Mouse (Mus musculus) adrenal gland, postnatal 25 days (tissue): ENCODE data around the gene Ddx56. TPM values are rescaled to one million over a fixed set of nuclear protein-coding genes. Genes with fewer than 3 reads are reported as not detected.
A peak's percentile ranks its signal among the peaks of the same experiment; 100 is the strongest.

ENCODE experiments used
- DNase-seq: peaks from one replicate; pipeline ENCODE4 v3.0.0; 2021; ENCODE audit warnings: mixed read lengths
- long read RNA-seq: library from polyadenylated mRNA; stranded (forward); transcript quantifications from one replicate; pipeline ENCODE4 v2.0.0, GENCODE M21; 2021
- total RNA-seq: library from RNA; stranded (reverse); gene quantifications from 2 replicates; pipeline ENCODE4 v1.2.3, GENCODE M21; 2021

Gene Ddx56
- 52.5 and 57.3 TPM in 2 replicates for total RNA-seq
- long read RNA-seq, transcript Ddx56-201 (14 exons, 1,956 nt) = major isoform, 73 of 110 reads
- long read RNA-seq, partial matches to known transcripts = 1 of 110 reads
- long read RNA-seq, other reads (novel, unspliced or antisense) = 36 of 110 reads

DNA sequence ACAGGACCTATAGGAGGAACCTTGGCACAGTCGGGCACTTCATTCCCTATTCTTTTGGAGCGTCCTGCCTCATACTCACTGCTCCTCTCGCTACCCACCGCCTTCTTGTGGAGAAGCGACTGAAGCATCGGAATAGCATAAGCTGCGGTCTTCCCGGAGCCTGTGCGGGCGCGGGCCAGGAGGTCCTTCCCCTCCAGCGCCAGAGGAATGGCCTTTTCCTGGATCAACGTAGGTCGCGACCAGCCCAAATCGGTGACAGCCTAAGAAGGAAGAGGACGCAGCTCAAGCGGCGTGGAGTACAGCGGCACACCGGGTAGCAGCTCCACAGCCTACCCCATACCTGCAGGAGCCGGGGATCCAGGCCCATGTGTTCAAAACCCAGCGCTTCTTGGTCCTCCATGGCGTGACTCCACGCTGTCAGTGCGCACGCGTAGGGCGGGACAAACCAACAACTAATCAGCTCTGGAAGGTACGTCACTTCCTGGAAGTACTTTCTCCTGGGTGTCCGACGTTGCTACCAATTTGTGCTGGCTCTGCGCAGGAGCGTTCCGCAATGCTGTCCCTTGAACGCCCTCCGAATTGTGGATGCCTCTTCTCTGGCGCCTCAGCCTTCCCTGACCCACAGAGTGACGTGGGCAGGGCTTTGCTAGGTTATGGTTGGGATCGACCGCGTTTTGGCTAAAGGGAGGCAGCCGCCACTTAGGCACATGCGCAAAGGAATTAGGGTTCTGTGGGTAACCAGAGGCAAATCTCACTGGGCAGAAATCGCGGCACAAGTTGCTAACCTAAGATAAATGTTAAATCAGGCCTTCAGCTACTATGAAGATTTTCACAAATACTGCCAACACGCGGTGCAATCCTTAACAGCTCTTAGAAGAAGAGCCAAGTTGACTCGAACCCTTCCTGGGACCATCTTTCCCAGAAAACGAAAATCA, at the start of gene Ddx56:
Ddx56 (minus strand) TSS at position 453 of the 935 bp plus-strand sequence.
- DNase-seq = peak; percentile 89

DNA sequence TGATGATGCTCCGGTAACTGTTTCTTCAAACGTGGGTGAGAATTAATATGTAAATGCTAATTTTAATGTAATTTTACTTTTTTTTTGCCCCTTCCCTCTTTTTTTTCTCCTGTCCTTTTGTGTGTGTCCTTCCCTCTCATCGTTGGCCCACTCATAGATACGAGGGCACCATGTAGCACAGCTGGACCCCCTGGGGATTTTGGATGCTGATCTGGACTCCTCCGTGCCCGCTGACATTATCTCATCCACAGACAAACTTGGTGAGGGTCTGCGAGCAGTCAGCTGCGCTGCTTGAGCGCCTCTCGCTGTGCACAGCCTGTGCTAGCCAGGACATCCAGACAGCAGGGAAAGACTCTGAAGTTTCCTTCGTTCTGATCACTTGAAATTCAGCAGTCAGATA, 49.2 kb upstream of the Ddx56 start:
- DNase-seq = no peak

DNA sequence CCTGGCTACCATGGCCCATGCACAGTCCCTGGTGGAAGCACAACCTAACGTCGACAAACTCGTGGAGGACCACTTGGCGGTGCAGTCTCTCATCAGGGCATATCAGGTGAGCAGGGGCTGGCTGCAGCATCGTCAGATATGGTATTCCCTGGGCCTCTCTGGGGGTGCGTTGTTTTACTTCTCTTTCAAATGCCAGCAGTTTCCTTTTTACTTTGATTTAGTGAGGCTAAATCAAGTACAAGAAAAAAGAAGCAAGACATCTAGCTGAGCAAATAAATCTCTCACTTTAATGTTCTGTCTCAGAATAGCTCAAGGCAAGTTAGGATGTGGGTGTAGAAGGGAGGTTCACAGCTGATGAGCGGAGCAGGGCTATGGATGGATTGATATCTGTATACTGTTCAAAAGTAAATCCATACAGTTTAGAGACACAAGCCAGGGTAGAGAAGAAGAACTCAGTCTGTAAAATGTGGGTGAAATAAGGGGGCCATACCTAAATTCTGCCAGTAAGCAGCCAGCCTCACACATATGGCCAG, 46.4 kb upstream of the Ddx56 start:
- no peak for DNase-seq

DNA sequence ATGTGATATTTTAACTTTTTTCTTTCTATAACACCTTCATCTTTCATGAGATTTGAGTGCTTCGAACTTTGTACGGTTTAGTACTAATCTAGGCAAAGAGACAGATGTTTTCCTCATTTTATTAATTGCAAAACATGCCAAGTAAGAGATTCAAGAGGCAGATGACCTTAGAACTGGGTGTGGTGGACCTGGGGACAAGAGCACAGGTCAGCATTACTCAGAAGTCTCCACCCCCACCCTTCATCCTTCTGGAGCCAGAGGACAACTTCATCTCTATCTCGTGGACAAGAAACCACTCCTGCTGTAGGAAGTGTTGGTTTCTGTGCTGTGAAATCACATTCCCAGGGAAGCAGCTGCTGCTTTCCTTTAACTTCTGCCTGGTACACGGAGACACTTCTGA, 40.6 kb upstream of the Ddx56 start:
- DNase-seq = no peak

DNA sequence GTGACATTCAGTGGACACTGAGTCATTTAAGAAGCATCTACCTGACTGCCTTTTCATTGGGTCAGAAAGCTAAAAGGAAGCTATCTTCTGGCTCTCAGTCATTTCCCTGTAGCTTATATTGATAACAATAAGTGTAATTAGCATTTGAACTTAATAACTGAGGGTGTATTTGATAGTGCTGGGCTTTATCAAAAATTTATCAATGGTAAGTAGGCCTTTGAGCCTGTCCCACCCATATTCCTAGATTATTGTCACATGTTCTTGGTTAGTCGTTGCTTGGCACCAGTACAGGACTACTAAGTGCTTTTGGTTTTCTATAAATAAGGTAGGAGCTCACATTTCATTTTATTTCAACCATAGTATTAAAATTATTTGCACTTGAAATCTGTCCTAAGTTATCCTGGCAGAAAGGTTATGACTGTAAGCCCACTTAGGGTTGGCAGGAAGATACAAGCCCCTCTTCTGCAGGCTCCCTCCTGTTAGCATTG, 38.4 kb upstream of the Ddx56 start:
- no peak for DNase-seq

DNA sequence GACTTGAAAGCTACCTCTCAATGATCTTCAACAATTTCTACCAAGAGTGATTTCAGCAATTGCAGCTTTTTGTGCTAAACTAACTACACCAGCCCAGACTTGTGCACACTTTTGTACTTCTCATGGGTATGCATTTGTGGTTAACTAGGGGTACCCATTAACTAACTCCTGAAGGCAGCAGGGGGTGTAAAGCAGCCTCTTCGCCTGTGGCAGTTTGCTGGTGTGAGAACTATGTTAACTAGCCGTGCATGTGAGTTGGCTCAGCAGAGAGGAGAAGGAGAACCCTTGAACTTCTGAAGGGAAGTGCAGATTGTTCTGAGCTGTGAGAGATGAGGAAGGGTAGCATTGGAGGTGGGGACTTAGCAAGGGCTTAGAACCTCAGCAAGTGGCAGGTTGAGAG, 35.2 kb upstream of the Ddx56 start:
- DNase-seq = no peak

DNA sequence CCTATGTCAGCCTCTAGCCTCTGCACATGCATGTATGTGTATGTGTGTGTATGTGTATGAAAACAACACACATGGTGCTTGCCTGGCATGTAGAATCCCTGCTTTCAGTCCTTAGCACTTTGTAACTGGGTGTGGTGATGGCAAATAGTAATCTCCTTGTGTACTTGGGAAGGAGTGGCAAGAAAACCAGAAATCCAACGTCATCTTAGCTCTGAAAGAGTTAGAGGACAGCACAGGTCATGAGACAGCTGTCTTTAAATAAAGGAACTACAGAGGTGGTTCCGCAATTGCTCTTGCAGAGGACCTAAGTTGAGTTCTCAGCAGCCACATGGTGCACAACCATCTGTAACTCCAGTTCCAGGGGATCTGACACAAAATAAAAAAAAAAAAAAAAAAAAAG, 31.9 kb upstream of the Ddx56 start:
- DNase-seq = no peak

DNA sequence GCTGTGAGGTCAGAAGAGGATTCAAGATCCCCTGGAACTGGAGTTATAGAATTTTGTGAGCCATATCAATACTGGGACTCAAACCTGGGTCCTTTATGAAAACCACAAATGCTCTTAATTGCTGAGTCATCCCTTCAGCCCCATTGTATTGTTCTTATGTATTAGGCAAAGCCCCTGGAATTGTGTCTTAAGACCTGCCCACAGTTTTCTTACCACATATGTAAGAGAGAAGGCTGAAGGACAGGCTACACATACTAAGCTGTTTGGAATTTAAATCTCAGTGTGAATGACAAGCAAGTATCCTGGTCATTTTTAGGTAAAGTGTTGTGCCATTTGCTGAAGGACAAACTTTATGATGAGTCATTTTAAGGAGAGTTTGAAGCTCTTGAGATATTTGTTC, 28.5 kb upstream of the Ddx56 start:
- no peak for DNase-seq

DNA sequence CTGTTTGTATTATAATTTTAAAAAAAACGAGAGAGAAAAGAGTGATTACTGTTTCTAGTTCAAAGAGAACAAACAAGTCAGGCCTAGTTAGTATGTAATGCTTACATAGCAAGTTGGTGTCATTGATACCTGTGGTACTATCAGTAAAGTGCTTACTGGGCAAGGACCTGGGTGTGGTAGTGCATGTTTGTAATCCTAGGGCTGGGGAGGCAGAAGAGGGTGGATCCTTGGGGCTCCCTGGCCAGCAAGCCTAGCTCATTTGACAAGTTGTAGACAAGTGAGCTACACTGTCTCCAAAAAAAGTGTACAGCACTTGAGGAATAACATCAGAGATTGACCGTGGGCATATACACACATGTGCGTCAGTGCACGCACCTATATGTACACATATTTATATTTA, 27.1 kb upstream of the Ddx56 start:
- no peak for DNase-seq

DNA sequence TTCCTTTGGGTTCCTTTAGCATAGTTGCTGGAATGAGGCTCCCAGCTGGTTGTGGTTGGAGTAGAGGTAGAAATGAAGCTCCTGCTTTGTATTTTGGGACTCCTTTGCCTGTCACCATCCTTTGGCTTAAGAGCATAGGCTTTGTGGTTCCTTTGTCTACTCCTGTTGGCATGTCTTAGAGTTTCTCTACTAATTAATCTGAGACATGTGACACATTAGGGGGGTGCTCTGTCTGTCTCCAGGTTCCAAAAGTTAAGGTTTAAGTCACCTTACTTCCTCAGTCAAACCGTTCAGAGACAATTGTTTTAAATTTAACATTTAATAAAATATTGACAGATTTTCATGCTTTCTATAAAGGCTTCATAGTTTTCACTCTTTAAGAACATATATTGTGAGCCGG, 26.0 kb upstream of the Ddx56 start:
- no peak for DNase-seq

DNA sequence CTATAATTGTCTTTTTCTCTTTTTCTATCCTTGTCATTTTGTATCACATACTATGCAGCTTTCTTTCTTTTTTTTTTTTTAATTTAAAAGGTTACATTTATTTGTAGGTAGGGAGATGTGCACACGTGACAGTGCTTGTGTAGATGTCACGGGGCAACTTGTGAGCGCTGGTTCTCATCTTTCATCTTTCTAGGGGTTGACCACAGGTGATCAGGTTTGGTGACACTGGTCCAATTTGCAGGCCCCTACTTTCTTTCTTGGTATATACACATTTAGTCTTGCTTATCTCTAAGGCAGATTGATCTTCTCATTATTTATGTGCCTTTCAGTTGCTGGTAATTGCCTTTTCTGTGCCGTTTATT, 25.4 kb upstream of the Ddx56 start:
- no peak for DNase-seq

DNA sequence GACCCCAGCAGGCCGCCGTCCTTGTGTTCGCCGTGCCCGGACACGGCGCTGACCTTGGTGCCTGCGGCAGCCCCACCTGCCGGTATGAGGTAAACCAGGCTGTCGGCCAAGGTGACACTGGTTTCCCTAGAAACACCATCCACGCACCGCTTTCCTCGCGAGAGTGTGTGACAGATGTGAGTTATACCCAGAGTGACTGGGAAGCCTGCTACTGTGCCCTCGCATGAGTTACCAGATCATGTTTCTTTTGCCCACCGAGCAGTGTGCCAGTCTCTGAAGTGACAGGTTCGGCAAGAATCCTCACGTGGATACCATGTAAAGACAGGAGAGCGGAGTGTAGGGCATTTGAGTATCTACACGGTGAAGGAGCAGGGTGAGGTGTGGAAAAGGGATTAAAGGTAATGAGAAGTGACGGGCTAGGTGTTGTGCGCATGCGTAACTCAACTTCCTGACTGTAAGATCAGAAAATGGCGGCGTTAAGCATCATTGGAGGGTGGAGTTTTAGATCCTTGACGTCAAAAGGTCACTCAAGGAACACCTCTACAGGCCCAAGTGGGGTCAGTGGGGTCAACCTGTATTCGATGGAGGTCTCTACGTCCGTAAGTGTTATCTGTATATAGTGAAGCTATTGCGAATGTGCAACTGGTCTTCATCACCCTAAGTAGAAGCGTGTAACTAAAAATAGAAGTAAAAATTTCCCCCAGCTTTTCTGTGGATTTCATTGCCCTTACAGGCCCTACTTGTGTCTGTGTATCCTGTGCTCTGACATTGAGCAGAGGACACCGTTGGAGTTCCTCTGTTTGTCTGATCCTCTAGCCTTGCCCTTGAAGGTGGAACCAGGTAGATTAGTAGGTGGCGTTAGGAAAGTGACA, 24.8 kb upstream of the Ddx56 start:
- DNase-seq = peak; percentile 33

DNA sequence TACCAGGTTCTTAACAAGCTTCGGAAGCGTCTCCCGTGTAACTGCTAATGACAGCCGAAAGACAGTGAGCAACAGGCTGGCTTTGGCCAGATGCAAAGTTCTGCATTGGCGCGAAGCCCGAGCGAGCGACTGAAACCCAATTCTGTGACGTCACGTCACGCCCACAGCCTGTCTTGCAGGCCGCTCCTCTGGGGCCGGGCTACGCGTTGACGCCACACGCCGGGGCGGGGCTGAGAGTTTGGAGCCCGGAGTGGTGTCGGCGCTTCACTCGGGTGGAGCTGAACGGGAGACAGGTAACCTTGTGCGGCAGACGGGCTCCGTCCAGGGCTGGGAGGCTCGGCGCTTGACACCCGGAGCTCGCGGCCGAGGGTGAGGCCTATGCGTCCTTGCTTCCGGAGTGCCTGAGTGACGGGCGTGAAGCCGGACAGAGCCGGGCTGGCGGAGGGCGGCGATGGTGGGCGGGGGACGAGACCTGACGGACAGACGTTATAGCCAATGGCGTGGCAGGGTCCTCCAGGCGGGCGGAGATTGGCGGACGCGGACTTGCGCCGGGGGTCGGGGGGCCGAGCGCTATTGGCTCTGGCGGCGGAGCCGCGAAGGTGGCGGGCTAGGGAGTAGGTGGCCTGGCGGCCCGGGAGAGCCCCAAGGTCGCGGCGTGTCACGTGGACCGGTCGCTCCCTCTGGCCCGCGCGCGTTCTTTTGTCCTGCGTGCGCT, 24.0 kb upstream of the Ddx56 start, which contains the start of gene Ogdh:
Ogdh (plus strand) TSS at position 233 of the 715 bp plus-strand sequence.
- DNase-seq = peak; percentile 99

DNA sequence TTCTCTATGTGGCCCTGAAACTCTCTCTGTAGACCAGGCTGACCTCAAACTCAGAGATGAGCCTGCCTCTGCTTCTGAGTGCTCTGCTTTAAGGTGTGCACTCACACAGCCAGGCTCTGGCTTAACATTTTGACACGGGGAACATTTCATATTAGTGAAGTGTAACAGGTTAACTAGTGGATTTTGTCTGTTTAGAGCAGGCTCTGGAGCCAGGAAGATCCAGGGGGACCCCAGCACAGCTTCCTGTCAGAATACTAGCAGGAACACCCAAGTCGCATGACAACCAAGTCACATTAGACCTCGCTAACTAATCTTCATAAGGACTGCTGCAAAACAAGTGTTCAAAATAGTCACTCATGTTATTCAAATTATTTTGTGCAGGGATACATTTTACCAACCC, 23.3 kb upstream of the Ddx56 start:
- DNase-seq = no peak

DNA sequence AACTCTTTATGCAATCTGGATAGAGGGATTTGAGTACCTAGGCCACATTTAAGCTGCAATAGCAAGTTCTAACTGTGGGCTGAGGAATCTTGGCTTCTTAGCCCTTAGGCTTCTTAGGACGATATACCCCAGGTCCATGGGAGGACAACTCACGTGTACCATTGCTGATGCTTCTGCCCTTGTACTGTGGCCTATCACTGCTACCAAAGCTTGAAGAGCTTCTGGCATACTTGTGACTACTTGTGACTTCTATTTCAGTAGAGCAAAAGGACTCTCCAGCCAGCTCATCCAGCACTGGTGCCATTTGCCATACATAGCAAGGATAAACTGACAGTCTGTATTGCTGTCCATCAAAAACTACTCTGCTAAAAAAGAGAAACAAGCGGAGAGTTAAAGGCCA, 22.6 kb upstream of the Ddx56 start:
- no peak for DNase-seq

DNA sequence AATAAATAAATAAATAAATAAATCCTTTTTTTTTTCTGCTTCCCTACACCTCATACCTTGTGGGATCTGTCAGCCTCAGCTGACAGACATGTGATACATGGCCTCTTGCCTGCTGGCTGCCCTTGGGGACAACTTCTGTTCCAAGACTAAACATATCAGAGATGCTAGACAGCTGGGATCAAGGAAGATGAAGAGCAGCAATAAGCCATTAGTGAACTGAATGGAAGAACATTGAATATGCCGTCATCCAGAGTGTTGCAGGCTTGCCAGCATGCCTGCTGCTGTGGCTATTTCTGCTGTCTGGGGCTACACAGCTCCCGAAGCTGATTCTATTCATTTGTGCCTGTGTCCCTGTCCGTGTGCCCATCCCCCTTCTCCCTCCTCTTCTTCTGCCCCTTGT, 15.4 kb upstream of the Ddx56 start:
- no peak for DNase-seq

DNA sequence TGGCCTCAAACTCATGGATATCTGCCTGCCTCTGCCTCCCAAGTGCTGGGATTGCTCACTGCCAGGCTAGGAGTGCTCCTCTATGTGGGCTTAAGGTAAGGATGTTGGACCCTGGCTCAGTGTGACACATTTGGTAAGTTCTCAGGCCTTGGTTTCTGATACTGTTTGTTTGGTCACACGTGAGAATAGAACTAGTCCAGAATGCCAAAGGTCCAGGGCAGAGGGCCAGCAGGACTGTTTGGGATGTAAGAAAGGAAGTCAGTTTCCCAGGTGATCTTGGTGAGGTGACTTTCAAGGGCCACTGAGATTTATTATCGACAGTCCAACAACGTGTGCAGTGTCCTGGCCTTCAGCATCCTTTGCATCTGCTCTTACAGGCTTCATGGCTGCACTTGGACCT, 8.9 kb upstream of the Ddx56 start:
- DNase-seq = no peak

DNA sequence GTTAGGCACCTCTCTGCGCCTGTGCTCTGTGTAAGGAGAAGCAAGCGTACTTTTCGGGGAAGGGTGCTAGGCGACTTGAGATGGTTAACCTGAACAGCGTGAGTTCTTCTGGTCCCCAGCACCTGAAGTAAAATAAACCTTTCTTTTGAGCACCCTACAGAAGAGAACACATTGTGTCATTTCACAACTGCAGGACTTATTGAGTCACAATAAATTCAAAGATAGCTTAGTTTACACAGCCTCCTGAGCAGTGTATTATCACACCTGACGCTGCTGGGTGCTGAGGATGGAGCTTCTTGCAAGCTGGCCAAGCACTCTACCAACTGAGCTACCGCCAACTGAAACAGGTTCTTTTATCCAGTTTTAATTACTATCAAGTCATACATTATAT, 7.5 kb upstream of the Ddx56 start:
- DNase-seq = no peak

DNA sequence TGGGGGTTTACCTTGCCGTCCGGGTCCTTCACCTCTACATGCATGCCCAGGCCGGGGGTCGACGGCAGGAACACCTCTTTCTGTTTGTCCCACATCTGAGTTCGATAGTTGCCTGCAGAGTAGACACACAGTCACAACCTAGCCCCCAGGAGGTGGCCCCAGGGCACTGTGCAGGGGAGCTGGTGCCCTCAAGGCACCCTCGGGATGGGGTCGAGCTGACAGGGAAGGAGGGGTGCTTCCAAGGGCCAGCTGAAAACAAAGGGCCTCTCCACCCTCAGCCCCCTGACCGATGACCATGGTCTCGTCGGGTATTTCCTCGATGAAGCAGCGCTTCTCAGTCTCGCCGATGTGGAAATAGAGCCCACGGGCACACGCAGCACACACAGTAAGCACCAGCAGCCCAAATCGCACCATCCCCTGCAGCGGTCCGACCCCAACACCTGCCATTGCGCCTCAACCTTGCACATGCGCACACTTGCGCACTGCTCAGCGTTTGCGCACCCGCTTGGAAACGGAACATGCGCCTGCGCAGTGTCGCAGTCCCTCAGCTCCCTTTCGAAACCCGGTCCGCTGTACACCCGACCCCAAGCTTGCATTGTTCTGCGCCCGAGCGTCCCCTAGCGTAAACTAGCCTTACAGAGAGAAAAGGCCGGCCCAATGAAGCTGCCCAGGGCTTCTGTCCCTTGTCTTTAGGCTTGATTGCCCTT, 7.0 kb upstream of the Ddx56 start, which contains the start of gene Tmed4:
Tmed4 (minus strand) TSS at position 484 of the 707 bp plus-strand sequence.
- DNase-seq = peak; percentile 99

DNA sequence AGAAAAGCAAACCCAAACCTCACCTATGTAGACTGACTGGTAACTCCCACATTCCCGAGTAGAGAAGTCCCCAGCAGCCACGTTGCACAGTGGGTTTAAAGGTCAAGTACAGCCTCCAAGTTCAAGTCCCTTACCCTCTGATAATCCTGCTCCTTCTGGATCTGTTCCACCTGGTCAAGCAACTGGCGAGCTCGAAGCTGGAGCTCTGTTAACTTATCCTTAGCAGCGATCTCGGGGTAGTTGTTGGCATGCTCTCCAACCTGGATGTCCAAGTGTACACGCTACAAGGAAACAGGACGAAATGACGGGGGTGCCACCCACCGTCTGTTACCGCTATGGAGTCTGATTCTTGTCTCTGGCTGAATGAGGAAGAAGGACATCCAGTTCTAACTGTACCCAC, 6.0 kb upstream of the Ddx56 start:
- DNase-seq = no peak

DNA sequence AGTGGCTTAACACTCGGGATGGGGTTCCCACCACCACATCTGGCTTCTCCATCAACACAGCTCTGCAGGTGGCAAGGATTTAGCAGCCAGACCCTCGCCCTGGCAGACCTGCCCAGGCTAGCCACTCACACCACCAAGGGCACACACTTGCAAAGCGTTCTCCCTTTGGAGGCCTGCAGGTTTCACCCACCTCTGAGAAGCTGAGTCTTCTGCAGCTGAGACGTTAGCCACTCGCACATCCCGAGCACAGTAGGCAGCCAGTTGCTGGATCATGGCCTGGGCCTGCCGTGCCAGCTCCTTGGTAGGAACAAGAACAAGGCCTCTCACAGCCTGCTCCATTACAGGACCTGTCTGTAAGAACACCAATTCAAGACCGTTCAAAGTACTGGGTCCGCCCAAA, 951 bp downstream of the Ddx56 start:
- no peak for DNase-seq
